Mouse (Mus musculus): ENCODE measurements around the gene 9930104L06Rik. TPM values are rescaled to one million over a fixed set of nuclear protein-coding genes. Genes with fewer than 3 reads are reported as not detected.
"Not testable (repeated sequence)": the region's sequence is repeated elsewhere in the genome, so short reads cannot be mapped to it uniquely, and the experiment has no call there.

9930104L06Rik gene
- polyA plus RNA-seq, 1 experiment from 2014 or later: 2.8 TPM

DNA sequence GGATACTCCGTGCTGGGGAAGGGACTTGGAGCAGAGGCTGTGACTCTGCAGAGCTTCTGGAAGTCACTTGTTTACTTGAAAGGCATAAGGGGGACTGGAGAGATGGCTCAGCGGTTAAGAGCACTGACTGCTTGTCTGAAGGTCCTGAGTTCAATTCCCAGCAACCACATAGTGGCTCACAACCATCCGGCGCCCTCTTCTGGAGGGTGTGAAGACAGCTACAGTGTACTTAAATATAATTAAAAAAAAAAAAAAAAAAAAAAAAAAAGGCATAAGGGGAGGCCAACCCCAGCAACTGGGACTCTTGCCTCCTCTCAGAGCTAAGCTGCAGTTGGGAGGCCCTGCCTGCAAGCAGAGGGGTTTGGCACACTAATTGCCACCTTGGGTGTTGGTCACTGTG, 31.4 kb upstream of the 9930104L06Rik start:
- no peak overlapping the region for H3K27ac ChIP-seq (replicated peaks; ENCODE audit: low read depth, low read length)
- peaks cover 7% of the 10 kb centered on the region; the same call in 1 of the 2 replicates for H3K4me1 ChIP-seq (ENCODE audit: control insufficient read depth, insufficient read depth, low read length)
- H3K36me3 ChIP-seq (ENCODE audit: control insufficient read depth, insufficient read depth, low read length): no peaks in the 10 kb centered on the region
- no peaks in the 10 kb centered on the region for H3K27me3 ChIP-seq (replicated peaks; ENCODE audit: control insufficient read depth, insufficient read depth, low read length)
- 65% methylated on average over 4 of the region's 4 CpGs for WGBS
- no peak overlapping the region for H3K9ac ChIP-seq (ENCODE audit: low read depth, low read length)
- no peaks in the 10 kb centered on the region for H3K9me3 ChIP-seq (ENCODE audit: control insufficient read depth, low read length)
- H3K4me2 ChIP-seq (ENCODE audit: low read depth, low read length): no peak overlapping the region
- DNase-seq (ENCODE audit: low spot score) (no peak), ATAC-seq (ENCODE audit: low read depth) (no peak)
- no peak overlapping the region for H3K4me3 ChIP-seq (ENCODE audit: low read depth, low read length)

DNA sequence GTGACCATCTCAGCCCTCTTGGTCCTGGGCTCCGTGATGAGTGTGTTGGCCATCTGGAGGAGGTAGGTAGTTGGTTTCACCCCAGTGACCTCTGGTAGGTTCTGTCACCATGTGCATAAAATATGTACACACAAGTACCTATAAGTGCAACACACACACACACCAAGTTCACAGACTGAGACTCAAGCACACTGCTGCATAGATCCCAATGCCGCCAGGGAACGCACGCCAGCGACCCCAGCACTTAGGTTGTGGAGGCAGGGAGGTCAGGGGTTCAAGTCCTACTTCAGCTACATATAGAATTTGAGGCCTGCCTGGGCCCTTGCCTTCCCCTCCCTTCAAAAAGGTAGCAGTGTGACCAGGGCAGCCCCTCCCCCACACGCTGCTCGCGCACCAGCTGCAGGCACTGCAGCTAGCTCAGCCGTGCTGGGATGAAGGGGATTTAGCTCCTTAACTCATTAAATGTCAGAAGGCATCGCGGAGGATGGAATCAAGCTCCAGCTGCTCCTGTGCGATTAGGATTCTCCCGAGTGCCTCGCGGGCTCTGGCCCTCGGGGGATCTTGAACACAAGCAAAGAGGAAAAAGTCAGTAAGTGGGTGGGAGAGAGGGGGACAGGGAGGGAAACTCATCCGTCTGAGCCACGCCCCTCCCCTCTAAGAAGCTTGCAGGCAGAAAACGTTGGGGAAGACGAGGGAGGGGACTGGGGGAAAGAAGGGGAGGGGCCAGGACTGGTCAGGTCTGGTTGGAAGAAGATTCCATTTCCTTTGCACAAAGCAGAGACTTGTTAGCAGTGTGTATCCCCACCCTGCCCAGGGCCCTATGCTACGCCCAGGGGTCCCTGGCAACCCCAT, 30.7 kb upstream of the 9930104L06Rik start:
- 9% methylated on average over 20 of the region's 21 CpGs for WGBS
- ATAC-seq (ENCODE audit: low read depth) (peak; percentile 87), DNase-seq (ENCODE audit: low spot score) (peak; percentile 91)
- H3K36me3 ChIP-seq (ENCODE audit: control insufficient read depth, insufficient read depth, low read length): no peaks in the 10 kb centered on the region
- H3K4me1 ChIP-seq (ENCODE audit: control insufficient read depth, insufficient read depth, low read length): peaks cover 7% of the 10 kb centered on the region; the same call in 1 of the 2 replicates
- peak overlapping the region; percentile 26 for H3K4me3 ChIP-seq (ENCODE audit: low read depth, low read length)
- H3K9ac ChIP-seq (ENCODE audit: low read depth, low read length): peak overlapping the region; percentile 45
- H3K4me2 ChIP-seq (ENCODE audit: low read depth, low read length): peak overlapping the region; percentile 61
- no peaks in the 10 kb centered on the region for H3K27me3 ChIP-seq (replicated peaks; ENCODE audit: control insufficient read depth, insufficient read depth, low read length)
- peak overlapping the region; percentile 42; the same call in 1 of the 2 replicates for H3K27ac ChIP-seq (replicated peaks; ENCODE audit: low read depth, low read length)
- H3K9me3 ChIP-seq (ENCODE audit: control insufficient read depth, low read length): no peaks in the 10 kb centered on the region

DNA sequence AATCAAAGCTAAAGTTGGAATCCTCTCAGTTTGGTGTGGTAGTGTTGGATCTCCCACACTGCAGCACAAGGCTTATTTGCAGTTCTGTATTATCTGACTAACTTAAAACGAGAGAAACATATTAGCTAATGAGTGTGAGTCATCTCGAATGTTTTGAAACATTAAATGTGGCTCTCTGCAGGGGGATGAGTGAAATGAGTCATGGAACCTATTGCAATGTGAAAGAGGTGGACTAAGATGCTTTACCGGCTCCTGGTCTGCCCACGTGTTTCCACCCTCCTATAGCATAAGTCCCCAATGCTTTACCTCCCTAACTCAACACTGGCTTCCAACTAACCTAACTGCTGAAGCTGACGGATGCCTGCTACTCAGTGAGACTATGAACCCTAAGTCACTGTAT, 8.7 kb upstream of the 9930104L06Rik start:
- Histone ChIP-seq H3K9me3 (ENCODE audit: control insufficient read depth, low read length) (no peaks in the 10 kb centered on the region), H3K4me2 (ENCODE audit: low read depth, low read length) (no peak overlapping the region), H3K27ac (replicated peaks; ENCODE audit: low read depth, low read length) (no peak overlapping the region), H3K36me3 (ENCODE audit: control insufficient read depth, insufficient read depth, low read length) (peaks cover 71% of the 10 kb centered on the region), H3K9ac (ENCODE audit: low read depth, low read length) (no peak overlapping the region), H3K27me3 (replicated peaks; ENCODE audit: control insufficient read depth, insufficient read depth, low read length) (no peaks in the 10 kb centered on the region), H3K4me1 (ENCODE audit: control insufficient read depth, insufficient read depth, low read length) (no peaks in the 10 kb centered on the region), H3K4me3 (ENCODE audit: low read depth, low read length) (no peak overlapping the region)
- DNase-seq (ENCODE audit: low spot score): no peak
- ATAC-seq (ENCODE audit: low read depth): no peak
- WGBS: 92% methylated on average over 5 of the region's 5 CpGs

DNA sequence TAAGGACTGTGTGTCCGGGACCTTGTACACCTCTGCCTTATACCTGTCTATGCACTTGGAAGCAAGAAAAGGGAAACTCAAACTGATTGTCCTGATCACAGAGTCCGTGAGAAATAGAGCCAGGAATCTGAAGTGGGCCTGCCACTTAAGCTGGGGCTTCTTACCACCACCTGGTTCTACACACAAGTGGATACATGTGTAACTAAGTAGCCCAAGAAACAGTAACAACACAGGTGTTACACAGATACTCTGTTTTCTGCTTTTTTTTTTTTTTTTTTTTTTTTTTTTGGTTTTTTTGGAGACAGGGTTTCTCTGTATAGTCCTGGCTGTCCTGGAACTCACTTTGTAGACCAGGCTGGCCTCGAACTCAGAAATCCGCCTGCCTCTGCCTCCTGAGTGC, 2.4 kb downstream of the 9930104L06Rik start, which contains the start of gene Cdca8:
Gene Cdca8, minus strand, starts transcription at position 101 of the 400 bp plus-strand sequence.
- ATAC-seq (ENCODE audit: low read depth); H3K9me3 ChIP-seq (ENCODE audit: control insufficient read depth, low read length); H3K27ac ChIP-seq (replicated peaks; ENCODE audit: low read depth, low read length); DNase-seq (ENCODE audit: low spot score); H3K4me3 ChIP-seq (ENCODE audit: low read depth, low read length); H3K9ac ChIP-seq (ENCODE audit: low read depth, low read length); H3K27me3 ChIP-seq (replicated peaks; ENCODE audit: control insufficient read depth, insufficient read depth, low read length): not testable (repeated sequence)
- WGBS: 92% methylated on average over 4 of the region's 4 CpGs
- 0 out of 2 replicates have a peak within 1 kb of the TSS, but pooled peaks have one; percentile 77 for H3K4me2 ChIP-seq (ENCODE audit: low read depth, low read length)
- peaks cover 12% of the 10 kb centered on the region; the same call in 1 of the 2 replicates for H3K4me1 ChIP-seq (ENCODE audit: control insufficient read depth, insufficient read depth, low read length)
- H3K36me3 ChIP-seq (ENCODE audit: control insufficient read depth, insufficient read depth, low read length): peaks cover 35% of the 10 kb centered on the region; the same call in 1 of the 2 replicates

DNA sequence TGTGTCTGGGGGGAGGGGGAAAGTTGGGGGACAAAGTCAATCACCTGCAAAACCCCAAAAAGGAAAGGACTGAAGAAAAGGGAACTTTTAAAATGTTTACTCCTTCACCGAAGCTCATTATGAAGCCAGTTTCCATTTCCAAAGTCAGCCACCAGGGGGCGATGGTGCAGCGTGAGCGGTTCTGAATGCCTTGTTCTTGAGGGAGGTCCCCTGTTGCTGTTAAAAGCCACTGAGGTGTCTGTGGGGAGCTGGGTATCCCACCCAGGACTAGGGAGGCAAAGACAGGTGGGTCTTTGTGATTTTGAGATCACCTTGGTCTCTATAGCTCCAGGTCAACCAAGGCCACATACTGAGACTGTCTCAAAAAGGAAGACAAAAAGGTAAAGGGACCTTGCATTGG, 6.2 kb downstream of the 9930104L06Rik start:
- H3K36me3 ChIP-seq (ENCODE audit: control insufficient read depth, insufficient read depth, low read length): peaks cover 35% of the 10 kb centered on the region; the same call in 1 of the 2 replicates
- peak; percentile 74 for DNase-seq (ENCODE audit: low spot score)
- no peak overlapping the region for H3K4me3 ChIP-seq (ENCODE audit: low read depth, low read length)
- no peaks in the 10 kb centered on the region for H3K27me3 ChIP-seq (replicated peaks; ENCODE audit: control insufficient read depth, insufficient read depth, low read length)
- H3K27ac ChIP-seq (replicated peaks; ENCODE audit: low read depth, low read length): no peak overlapping the region
- no peak for ATAC-seq (ENCODE audit: low read depth)
- 3% methylated on average over 4 of the region's 4 CpGs for WGBS
- no peaks in the 10 kb centered on the region for H3K9me3 ChIP-seq (ENCODE audit: control insufficient read depth, low read length)
- H3K4me1 ChIP-seq (ENCODE audit: control insufficient read depth, insufficient read depth, low read length): no peaks in the 10 kb centered on the region
- no peak overlapping the region for H3K4me2 ChIP-seq (ENCODE audit: low read depth, low read length)
- H3K9ac ChIP-seq (ENCODE audit: low read depth, low read length): no peak overlapping the region

DNA sequence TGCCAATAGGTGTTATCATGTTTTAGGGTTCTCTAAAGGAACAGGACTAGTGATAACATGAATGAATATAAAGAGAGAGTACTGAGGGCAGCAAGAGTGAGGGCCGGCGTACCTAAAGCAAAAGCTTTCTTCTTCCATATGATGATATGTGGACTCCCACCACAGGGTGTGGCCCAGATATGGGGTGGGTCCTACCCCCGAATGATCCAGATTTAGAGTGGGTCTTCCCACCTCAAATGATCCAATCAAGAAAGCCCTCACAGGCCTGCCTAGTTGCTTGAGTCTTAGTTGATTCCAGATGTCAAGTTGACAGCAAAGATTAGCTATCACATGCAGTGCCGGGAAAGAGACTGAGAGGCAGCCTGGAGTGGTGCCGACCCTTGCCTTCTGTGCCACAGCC, 6.9 kb downstream of the 9930104L06Rik start:
- H3K9me3 ChIP-seq (ENCODE audit: control insufficient read depth, low read length): no peaks in the 10 kb centered on the region
- no peak overlapping the region for H3K27ac ChIP-seq (replicated peaks; ENCODE audit: low read depth, low read length)
- H3K4me2 ChIP-seq (ENCODE audit: low read depth, low read length): no peak overlapping the region
- peaks cover 31% of the 10 kb centered on the region; the same call in 1 of the 2 replicates for H3K36me3 ChIP-seq (ENCODE audit: control insufficient read depth, insufficient read depth, low read length)
- no peaks in the 10 kb centered on the region for H3K4me1 ChIP-seq (ENCODE audit: control insufficient read depth, insufficient read depth, low read length)
- ATAC-seq (ENCODE audit: low read depth) (no peak), DNase-seq (ENCODE audit: low spot score) (peak; percentile 14)
- WGBS: 53% methylated on average over 5 of the region's 5 CpGs
- no peak overlapping the region for H3K9ac ChIP-seq (ENCODE audit: low read depth, low read length)
- no peaks in the 10 kb centered on the region for H3K27me3 ChIP-seq (replicated peaks; ENCODE audit: control insufficient read depth, insufficient read depth, low read length)
- H3K4me3 ChIP-seq (ENCODE audit: low read depth, low read length): no peak overlapping the region

DNA sequence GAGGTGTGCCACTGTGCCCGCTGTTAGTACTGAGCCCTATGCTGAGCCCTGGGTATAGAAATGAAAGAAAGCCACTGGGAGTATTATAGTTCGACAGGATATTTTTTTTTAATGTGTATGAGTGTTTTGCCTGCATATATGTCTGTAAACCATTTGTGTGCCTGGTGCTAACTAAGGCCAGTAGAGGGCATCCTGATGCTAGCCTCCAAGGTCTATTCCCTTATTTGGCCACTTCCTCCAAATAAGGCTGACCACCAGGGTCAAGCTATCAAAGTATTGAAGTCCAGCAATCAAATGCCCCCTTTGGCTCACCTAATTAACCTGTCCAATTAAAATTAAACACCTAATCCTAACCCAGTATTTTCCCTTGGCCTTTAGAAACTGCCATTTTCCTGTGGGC, 8.1 kb downstream of the 9930104L06Rik start:
- Histone ChIP-seq H3K4me2 (ENCODE audit: low read depth, low read length) (no peak overlapping the region), H3K4me3 (ENCODE audit: low read depth, low read length) (no peak overlapping the region), H3K27ac (replicated peaks; ENCODE audit: low read depth, low read length) (no peak overlapping the region), H3K27me3 (replicated peaks; ENCODE audit: control insufficient read depth, insufficient read depth, low read length) (no peaks in the 10 kb centered on the region), H3K9me3 (ENCODE audit: control insufficient read depth, low read length) (no peaks in the 10 kb centered on the region), H3K9ac (ENCODE audit: low read depth, low read length) (no peak overlapping the region), H3K4me1 (ENCODE audit: control insufficient read depth, insufficient read depth, low read length) (no peaks in the 10 kb centered on the region), H3K36me3 (ENCODE audit: control insufficient read depth, insufficient read depth, low read length) (peaks cover 21% of the 10 kb centered on the region; the same call in 1 of the 2 replicates)
- DNase-seq (ENCODE audit: low spot score): peak; percentile 12
- ATAC-seq (ENCODE audit: low read depth): no peak
- WGBS: 57% methylated on average over 2 of the region's 2 CpGs

DNA sequence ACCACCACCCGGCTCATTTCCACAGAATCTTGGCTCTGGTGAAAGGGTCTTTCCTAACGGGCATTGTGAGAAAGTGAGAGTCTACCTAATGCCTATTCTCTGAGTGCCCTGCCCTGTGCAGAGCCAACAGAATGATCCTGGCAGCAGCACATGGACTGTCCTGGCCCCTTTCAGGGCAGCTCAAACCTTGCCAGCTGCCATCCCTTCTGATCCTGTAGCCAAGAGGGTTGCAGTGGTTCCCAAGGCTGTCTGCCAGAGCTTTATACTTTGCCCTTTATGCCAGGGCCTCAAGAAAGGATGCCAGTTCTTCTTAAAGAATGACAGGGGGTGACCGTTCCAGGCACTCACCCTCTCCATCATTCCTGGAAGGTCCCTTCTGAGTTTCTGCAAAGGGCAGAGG, 12.6 kb downstream of the 9930104L06Rik start:
- Histone ChIP-seq H3K27ac (replicated peaks; ENCODE audit: low read depth, low read length) (no peak overlapping the region), H3K9me3 (ENCODE audit: control insufficient read depth, low read length) (no peaks in the 10 kb centered on the region), H3K9ac (ENCODE audit: low read depth, low read length) (no peak overlapping the region), H3K4me2 (ENCODE audit: low read depth, low read length) (no peak overlapping the region), H3K4me1 (ENCODE audit: control insufficient read depth, insufficient read depth, low read length) (no peaks in the 10 kb centered on the region), H3K27me3 (replicated peaks; ENCODE audit: control insufficient read depth, insufficient read depth, low read length) (no peaks in the 10 kb centered on the region), H3K36me3 (ENCODE audit: control insufficient read depth, insufficient read depth, low read length) (no peaks in the 10 kb centered on the region), H3K4me3 (ENCODE audit: low read depth, low read length) (no peak overlapping the region)
- DNase-seq (ENCODE audit: low spot score): no peak
- ATAC-seq (ENCODE audit: low read depth): no peak
- WGBS: 87% methylated on average over 3 of the region's 3 CpGs
